Mouse (Mus musculus) midbrain, postnatal 0 days (tissue): Measurements from ENCODE around the gene Rabep2. TPM values are rescaled to one million over a fixed set of nuclear protein-coding genes. Genes with fewer than 3 reads are reported as not detected.
A peak's percentile ranks its signal among the peaks of the same experiment; 100 is the strongest.

Experiments
- ATAC-seq: fragments of 200-750 bp; cut with Nextera tagmentation; 2 replicates; pipeline ENCODE4 v1.8.0; 2017; ENCODE audit warnings: moderate number of reproducible peaks, mild to moderate bottlenecking, moderate TSS enrichment, moderate library complexity; ENCODE audit not compliant: low FRiP score
- DNase-seq: peaks from one replicate; pipeline ENCODE4 v3.0.0-alpha.2; 2015; ENCODE audit warnings: low spot score
- H3K27ac ChIP-seq: fragments of 300-500 bp; sonication (generic); 2 replicates; pipeline ENCODE4 v1.5.1; 2014; ENCODE audit warnings: low read depth, mild to moderate bottlenecking, low read length, mixed read lengths
- H3K27me3 ChIP-seq: fragments of 300-500 bp; sonication (generic); 2 replicates; pipeline ENCODE4 v1.6.1; 2014; ENCODE audit warnings: low read length, control low read depth, mixed read lengths; ENCODE audit not compliant: insufficient read depth
- H3K36me3 ChIP-seq: fragments of 300-500 bp; sonication (generic); 2 replicates; pipeline ENCODE4 v1.6.1; 2014; ENCODE audit warnings: low read length, control low read depth, mixed read lengths; ENCODE audit not compliant: insufficient read depth
- H3K4me1 ChIP-seq: fragments of 300-500 bp; sonication (generic); 2 replicates; pipeline ENCODE4 v1.6.1; 2014; ENCODE audit warnings: mild to moderate bottlenecking, control low read depth, antibody characterized with exemption, low read length, mixed read lengths; ENCODE audit not compliant: insufficient read depth
- H3K4me2 ChIP-seq: fragments of 300-500 bp; sonication (generic); 2 replicates; pipeline ENCODE4 v1.6.1; 2014; ENCODE audit warnings: low read depth, mild to moderate bottlenecking, low read length, mixed read lengths; ENCODE audit not compliant: poor library complexity, severe bottlenecking
- H3K4me3 ChIP-seq: fragments of 300-500 bp; sonication (generic); 2 replicates; pipeline ENCODE4 v1.5.1; 2014; ENCODE audit warnings: low read depth, mild to moderate bottlenecking, low read length, moderate library complexity
- H3K9ac ChIP-seq: fragments of 300-500 bp; sonication (generic); replicated peaks from 2 replicates; pipeline ENCODE4 v1.6.1; 2014; ENCODE audit warnings: mild to moderate bottlenecking, low read length, moderate library complexity, mixed read lengths; ENCODE audit not compliant: poor library complexity, severe bottlenecking
- H3K9me3 ChIP-seq: fragments of 300-500 bp; sonication (generic); 2 replicates; pipeline ENCODE4 v1.6.1; 2016; ENCODE audit warnings: low read length, control low read depth
- CTCF ChIP-seq: IDR thresholded peaks from 2 replicates; pipeline ENCODE4 v1.5.1; 2016; ENCODE audit warnings: antibody characterized with exemption, mild to moderate bottlenecking
- WGBS: fragments of 180-500 bp; shearing (Covaris S2); extraction: QIAGEN DNeasy Blood & Tissue Kit; methylation state at CpG from one replicate; pipeline ENCODE4 v1.1.7; 2014; 5-methylcytosine and 5-hydroxymethylcytosine counted together
- polyA plus RNA-seq: library from polyadenylated mRNA; unstranded; fragments of >200 nt; fragmentation: Nextera tagmentation; extraction: Ambion mirVana; gene quantifications from 2 replicates; pipeline ENCODE4 v1.2.1, GENCODE M21; 2015
- total RNA-seq: library from RNA; depleted of rRNA; stranded (reverse); fragments of >200 nt; gene quantifications from 2 replicates; pipeline ENCODE4 v1.2.3, GENCODE M21; 2014

Rabep2 gene
- total and polyA plus RNA-seq, 2 experiments from 2014 or later, result 18.5 to 21.0 TPM

DNA sequence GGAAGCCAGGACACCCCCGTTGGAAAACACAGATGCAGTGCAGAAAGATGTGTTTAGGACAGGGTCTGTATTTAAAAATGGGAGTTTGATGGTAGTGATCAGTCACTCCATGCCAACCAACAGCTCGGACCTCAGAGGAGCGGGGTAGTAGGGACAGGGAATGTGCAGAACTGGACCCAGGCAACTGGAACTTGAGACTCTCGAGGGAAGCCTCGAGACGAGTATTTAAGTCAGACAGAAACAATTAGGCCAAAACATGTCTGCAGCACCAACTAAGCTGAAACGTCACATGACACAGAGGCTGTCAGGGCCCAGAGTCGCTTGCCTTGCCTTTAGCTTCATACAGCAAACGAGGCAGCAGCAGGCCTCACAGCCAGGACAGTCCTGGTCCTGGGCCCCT lies 37.6 kb downstream of the Rabep2 start:
- 78% methylated on average over 9 of the region's 9 CpGs for WGBS
- DNase-seq (no peak), ATAC-seq (no peak)
- no peak overlapping the region for H3K4me3 ChIP-seq
- H3K4me2 ChIP-seq, result no peak overlapping the region
- H3K9me3 ChIP-seq, result no peaks in the 10 kb centered on the region
- H3K36me3 ChIP-seq, result peaks cover 46% of the 10 kb centered on the region
- H3K27ac ChIP-seq, result no peak overlapping the region
- TF ChIP-seq CTCF, result no peak
- no peaks in the 10 kb centered on the region for H3K4me1 ChIP-seq
- no peaks in the 10 kb centered on the region for H3K27me3 ChIP-seq
- H3K9ac ChIP-seq, result no peak overlapping the region

DNA sequence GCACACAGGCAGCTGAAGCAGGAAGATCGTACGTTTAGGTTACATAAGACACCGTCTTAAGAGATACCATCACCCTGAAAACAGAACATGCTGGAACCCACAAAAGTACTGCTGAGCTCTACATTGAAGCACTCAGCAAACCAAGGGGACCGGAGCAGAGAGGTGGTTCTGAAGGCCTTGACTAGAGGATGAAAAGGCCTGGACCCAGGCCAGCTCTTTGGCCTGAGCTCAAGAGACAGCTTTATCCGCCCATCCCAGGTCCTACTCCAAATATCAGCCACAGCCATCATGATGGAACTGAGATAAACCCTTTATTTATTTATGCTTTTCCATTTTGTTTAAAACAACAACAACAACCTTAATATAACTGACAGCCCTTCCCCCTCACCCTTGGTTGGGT lies 38.1 kb downstream of the Rabep2 start:
- ATAC-seq, result no peak
- no peaks in the 10 kb centered on the region for H3K4me1 ChIP-seq
- no peak overlapping the region for H3K4me3 ChIP-seq
- no peak overlapping the region for H3K9ac ChIP-seq
- TF ChIP-seq CTCF, result no peak
- no peak for DNase-seq
- H3K4me2 ChIP-seq, result no peak overlapping the region
- H3K27ac ChIP-seq, result no peak overlapping the region
- peaks cover 52% of the 10 kb centered on the region for H3K36me3 ChIP-seq
- H3K9me3 ChIP-seq, result no peaks in the 10 kb centered on the region
- H3K27me3 ChIP-seq, result no peaks in the 10 kb centered on the region
- 90% methylated on average over 5 of the region's 5 CpGs for WGBS

DNA sequence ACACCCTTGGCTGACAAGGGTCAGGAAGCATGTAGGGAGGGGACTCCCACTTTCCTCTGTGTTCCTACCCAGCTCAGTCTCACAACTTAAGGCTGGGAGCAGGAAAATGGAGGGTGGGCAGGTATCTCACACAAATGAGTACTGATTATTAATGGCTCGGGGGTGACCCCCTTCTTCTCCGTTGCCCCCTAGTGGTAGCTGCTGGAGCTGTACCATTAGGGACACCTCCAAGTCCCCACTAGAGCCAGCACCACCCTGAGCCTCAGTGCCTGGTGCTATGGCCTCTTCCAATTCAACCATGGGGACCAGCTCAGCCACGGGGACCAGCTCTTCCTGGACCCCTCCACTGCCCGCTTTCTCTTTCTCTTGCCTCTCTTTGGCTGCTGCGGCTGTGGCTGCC lies 38.7 kb downstream of the Rabep2 start:
- peaks cover 58% of the 10 kb centered on the region for H3K36me3 ChIP-seq
- H3K27ac ChIP-seq, result no peak overlapping the region

DNA sequence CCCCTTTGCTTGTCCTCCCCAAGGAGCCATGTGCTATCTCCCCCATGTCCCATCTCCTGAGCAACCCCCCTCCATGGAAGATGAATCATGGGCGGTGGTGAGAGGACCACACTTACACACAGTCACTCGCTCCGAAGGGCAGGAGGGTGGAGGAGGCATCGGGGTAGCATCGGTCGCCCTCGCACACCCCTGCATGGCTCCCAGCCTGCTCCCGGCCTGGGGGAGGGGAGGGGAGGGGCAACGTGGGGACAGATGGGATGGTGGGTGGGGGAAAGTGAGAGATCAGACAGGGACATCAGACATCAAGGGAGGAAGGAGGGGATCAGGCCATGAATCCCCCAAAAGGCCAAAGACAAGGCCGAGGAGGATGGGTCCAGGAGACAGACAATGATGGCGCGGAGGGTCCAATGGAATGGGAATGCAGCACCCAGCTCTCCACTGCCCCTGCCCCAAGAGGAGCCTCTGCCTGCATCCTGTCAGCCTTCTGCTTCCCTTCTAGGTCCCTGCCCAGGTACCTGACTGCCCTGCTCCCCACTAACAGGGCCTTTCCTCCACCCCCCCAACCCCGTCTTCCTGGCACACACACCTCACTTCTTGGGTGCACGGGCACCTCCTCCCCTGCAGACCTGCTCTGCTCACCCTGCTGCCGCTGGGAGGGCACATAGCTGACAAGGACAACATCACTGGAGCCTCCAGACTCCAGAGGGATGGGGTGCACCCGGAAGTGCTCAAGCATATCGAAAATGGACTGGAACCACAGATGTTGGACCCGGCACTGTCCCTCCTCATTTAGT lies 39.5 kb downstream of the Rabep2 start:
- Histone ChIP-seq H3K9me3 (no peaks in the 10 kb centered on the region), H3K4me3 (no peak overlapping the region), H3K4me1 (no peaks in the 10 kb centered on the region), H3K27ac (no peak overlapping the region), H3K36me3 (peaks cover 64% of the 10 kb centered on the region), H3K27me3 (no peaks in the 10 kb centered on the region), H3K9ac (no peak overlapping the region), H3K4me2 (no peak overlapping the region)
- ATAC-seq, result no peak
- no peak for TF ChIP-seq CTCF
- no peak for DNase-seq
- 92% methylated on average over 18 of the region's 18 CpGs for WGBS

More for the DNA sequence above, 38.7 kb downstream of the Rabep2 start:
- ATAC-seq (no peak), DNase-seq (peak; percentile 5)
- no peaks in the 10 kb centered on the region for H3K9me3 ChIP-seq
- H3K4me3 ChIP-seq, result no peak overlapping the region
- no peak overlapping the region for H3K9ac ChIP-seq
- no peaks in the 10 kb centered on the region for H3K27me3 ChIP-seq
- no peak overlapping the region for H3K4me2 ChIP-seq
- WGBS, result 69% methylated on average over 5 of the region's 5 CpGs
- H3K4me1 ChIP-seq, result no peaks in the 10 kb centered on the region
- TF ChIP-seq CTCF, result peak; percentile 63

DNA sequence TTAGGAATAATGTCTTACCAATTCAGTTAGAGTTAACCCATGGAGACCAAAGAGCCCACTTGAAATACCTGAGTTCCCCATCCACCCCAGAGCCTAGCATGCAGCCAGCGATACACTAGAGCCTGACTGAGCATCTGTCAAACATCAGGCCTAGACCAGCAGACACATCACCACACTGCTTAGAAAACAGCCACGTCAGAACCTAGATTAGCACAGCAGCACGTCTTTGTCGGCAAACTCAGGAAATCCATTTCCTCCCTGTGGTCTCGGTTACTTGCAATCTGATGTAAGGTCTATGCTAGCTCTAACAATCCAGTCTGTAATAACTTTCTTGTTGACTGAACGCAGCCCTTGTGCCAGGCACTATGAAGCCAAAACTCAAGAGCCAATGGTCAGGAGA lies 41.5 kb downstream of the Rabep2 start:
- no peak overlapping the region for H3K4me2 ChIP-seq
- ATAC-seq (no peak), DNase-seq (no peak)
- TF ChIP-seq CTCF, result no peak
- H3K27me3 ChIP-seq, result no peaks in the 10 kb centered on the region
- H3K4me3 ChIP-seq, result no peak overlapping the region
- no peak overlapping the region for H3K9ac ChIP-seq
- H3K27ac ChIP-seq, result no peak overlapping the region
- H3K4me1 ChIP-seq, result peaks cover 2% of the 10 kb centered on the region; the same call in 1 of the 2 replicates
- H3K36me3 ChIP-seq, result peaks cover 64% of the 10 kb centered on the region
- WGBS, result 84% methylated on average over 6 of the region's 6 CpGs
- no peaks in the 10 kb centered on the region for H3K9me3 ChIP-seq

DNA sequence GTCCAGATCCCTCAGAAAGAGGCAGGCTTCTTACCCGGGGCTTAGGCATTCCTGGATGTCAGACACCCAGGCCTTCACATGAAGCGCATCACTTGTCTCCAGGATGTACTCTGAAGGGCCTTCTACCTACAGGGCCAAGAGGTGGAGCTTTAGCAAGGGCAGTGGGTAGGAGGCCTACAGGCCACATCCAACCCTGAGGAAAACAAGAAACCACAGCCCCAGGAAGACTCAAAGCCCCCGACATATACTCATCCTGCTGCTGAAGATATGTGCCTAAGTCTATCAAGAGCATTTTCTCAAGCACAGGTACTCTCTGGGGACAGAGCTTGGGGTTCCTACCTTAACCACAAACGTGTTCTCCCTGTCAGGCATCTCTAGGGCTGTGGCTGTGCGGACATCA lies 42.8 kb downstream of the Rabep2 start:
- Histone ChIP-seq H3K4me2 (no peak overlapping the region), H3K36me3 (peaks cover 60% of the 10 kb centered on the region), H3K4me1 (peaks cover 5% of the 10 kb centered on the region; the same call in 1 of the 2 replicates), H3K27ac (no peak overlapping the region), H3K9ac (no peak overlapping the region), H3K27me3 (no peaks in the 10 kb centered on the region), H3K9me3 (no peaks in the 10 kb centered on the region), H3K4me3 (no peak overlapping the region)
- DNase-seq (no peak), ATAC-seq (no peak)
- 97% methylated on average over 5 of the region's 5 CpGs for WGBS
- TF ChIP-seq CTCF, result no peak
